Mouse (Mus musculus) G1E (cell line): ENCODE measurements around the gene Disp3. TPM values are rescaled to one million over a fixed set of nuclear protein-coding genes. Genes with fewer than 3 reads are reported as not detected.

Source experiments
- ATAC-seq: 2 replicates; pipeline ENCODE4 v1.8.0; 2016; ENCODE audit warnings: mild to moderate bottlenecking; ENCODE audit not compliant: insufficient number of reproducible peaks, poor library complexity, low FRiP score, severe bottlenecking; ENCODE audit errors: extremely low read depth
- DNase-seq: peaks from one replicate; pipeline ENCODE4 v3.0.0; 2012; ENCODE audit warnings: low spot score
- H3K27me3 ChIP-seq: 2 replicates; pipeline ENCODE4 v1.6.1; 2012; ENCODE audit warnings: mild to moderate bottlenecking, low read length, inconsistent platforms; ENCODE audit not compliant: insufficient read depth
- H3K36me3 ChIP-seq: replicated peaks from 2 replicates; pipeline ENCODE3; 2012; ENCODE audit warnings: mild to moderate bottlenecking, inconsistent platforms
- H3K4me1 ChIP-seq: 2 replicates; pipeline ENCODE4 v1.6.1; 2012; ENCODE audit warnings: low read depth, low read length, inconsistent platforms, mixed read lengths; ENCODE audit not compliant: insufficient read depth
- H3K4me3 ChIP-seq: 2 replicates; pipeline ENCODE4 v1.5.1; 2012; ENCODE audit warnings: low read depth, mild to moderate bottlenecking, inconsistent platforms, low read length, moderate library complexity, mixed read lengths
- H3K9me3 ChIP-seq: replicated peaks from 2 replicates; pipeline ENCODE4 v1.6.1; 2012; ENCODE audit warnings: inconsistent platforms
- CTCF ChIP-seq: IDR thresholded peaks from 2 replicates; pipeline ENCODE4 v1.5.1; 2012; ENCODE audit warnings: low read depth, low read length, inconsistent platforms, mixed read lengths
- GATA1 ChIP-seq: IDR thresholded peaks from 2 replicates; pipeline ENCODE4 v1.6.1; 2012; ENCODE audit warnings: borderline replicate concordance, low read length, inconsistent platforms, mixed read lengths
- GATA2 ChIP-seq: IDR thresholded peaks from 2 replicates; pipeline ENCODE4 v1.6.1; 2012; ENCODE audit warnings: low read depth, low read length, inconsistent platforms, borderline replicate concordance
- POLR2AphosphoS5 ChIP-seq: IDR thresholded peaks from 2 replicates; pipeline ENCODE4 v1.6.1; 2012; ENCODE audit warnings: low read depth, low read length, inconsistent platforms; ENCODE audit not compliant: insufficient replicate concordance
- TAL1 ChIP-seq: conservative IDR thresholded peaks from 2 replicates; pipeline ENCODE4 v1.6.1; 2012; ENCODE audit warnings: low read depth, low read length, inconsistent platforms, mixed read lengths
- polyA plus RNA-seq: library from polyadenylated mRNA; stranded (reverse); fragments of >175 nt; gene quantifications from 2 replicates; pipeline ENCODE4 v1.2.3, GENCODE M21; 2012
- total RNA-seq, 2 experiments: library from RNA; stranded (forward) in 1 of 2; stranded (reverse) in 1 of 2; fragments of 200-1000 nt in 1 of 2; fragments of >200 nt in 1 of 2; fragmentation: Nextera tagmentation in 1 of 2; gene quantifications; 2 replicates each; pipeline ENCODE4 v1.2.3; 2014 to 2017

Disp3 gene
- total and polyA plus RNA-seq, 3 experiments = 0.01 TPM; not detected in 2

DNA sequence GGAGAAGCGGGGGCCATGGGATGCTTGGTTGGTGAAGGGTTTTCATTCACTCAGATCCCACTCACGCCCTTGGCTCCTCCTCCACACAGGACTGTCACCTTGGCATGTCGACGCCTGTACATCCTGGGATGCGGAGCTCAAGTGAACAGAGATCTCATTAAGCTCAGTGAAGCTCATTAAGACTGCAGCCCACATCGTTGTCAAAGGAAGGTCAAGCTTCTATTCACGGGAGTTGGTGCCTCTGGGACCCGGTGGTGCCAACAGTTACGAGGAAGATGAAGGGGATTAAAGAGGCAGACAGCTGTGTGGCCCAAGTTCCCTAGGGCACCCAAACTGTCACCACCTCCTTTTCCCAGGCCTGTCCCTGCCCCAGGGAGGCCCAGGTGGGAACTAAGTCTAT lies 49.5 kb downstream of the Disp3 start:
- H3K27me3 ChIP-seq = peaks cover 2% of the 10 kb centered on the region; the same call in 1 of the 2 replicates
- H3K4me1 ChIP-seq = no peaks in the 10 kb centered on the region
- no peak overlapping the region for H3K4me3 ChIP-seq
- no peaks in the 10 kb centered on the region for H3K36me3 ChIP-seq
- H3K9me3 ChIP-seq = no peaks in the 10 kb centered on the region
- ATAC-seq = no peak
- no peak for TF ChIP-seq POLR2AphosphoS5
- no peak for TF ChIP-seq GATA2
- no peak for TF ChIP-seq CTCF
- no peak for TF ChIP-seq GATA1
- no peak for TF ChIP-seq TAL1
- no peak for DNase-seq

DNA sequence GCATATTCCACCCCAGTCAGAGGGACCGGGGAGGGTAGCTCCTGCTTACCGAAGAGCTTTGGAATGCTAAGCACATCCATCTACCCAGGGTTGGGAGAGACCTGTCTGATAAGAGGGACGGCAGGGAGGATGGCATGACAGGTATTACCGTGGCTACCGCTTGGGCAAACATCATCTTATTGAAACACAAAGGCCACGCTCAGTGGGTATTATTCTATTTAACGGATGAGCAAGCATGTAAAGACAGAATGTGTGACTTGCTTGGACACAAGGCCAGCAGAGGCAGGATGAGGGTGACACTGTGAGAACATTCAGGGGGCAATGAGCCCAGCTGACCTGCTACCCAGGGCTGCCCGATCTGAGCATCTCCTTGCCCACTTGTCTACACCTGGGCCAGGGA lies 51.1 kb downstream of the Disp3 start:
- Histone ChIP-seq H3K4me1 (no peaks in the 10 kb centered on the region), H3K4me3 (no peak overlapping the region), H3K36me3 (no peaks in the 10 kb centered on the region), H3K9me3 (no peaks in the 10 kb centered on the region), H3K27me3 (peaks cover 2% of the 10 kb centered on the region; the same call in 1 of the 2 replicates)
- DNase-seq = no peak
- no peak for ATAC-seq
- TF ChIP-seq GATA2 (no peak), TAL1 (no peak), CTCF (no peak), GATA1 (no peak), POLR2AphosphoS5 (no peak)

DNA sequence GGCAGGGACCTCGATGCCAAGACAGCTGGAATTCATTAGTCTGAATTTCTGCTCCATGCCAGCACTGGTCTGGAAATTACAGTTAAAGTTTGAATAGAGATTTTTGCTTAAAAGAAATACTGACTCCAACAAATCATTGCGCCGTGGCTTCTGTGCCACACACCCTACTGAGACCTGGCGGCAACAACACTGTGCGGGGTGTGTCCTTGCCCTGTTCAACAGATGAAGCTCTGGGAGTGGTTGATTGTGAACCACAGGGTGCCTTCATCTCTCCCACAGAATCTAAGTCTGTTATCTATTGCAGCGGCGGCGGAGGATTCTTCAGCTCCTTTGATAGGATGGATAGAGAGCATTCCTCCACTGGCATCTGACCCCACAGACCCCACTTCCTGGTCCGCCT lies 54.7 kb downstream of the Disp3 start:
- Histone ChIP-seq H3K27me3 (peaks cover 2% of the 10 kb centered on the region; the same call in 1 of the 2 replicates), H3K4me1 (no peaks in the 10 kb centered on the region), H3K36me3 (no peaks in the 10 kb centered on the region), H3K9me3 (no peaks in the 10 kb centered on the region), H3K4me3 (no peak overlapping the region)
- no peak for TF ChIP-seq GATA2
- TF ChIP-seq TAL1 = no peak
- no peak for TF ChIP-seq CTCF
- TF ChIP-seq GATA1 = no peak
- TF ChIP-seq POLR2AphosphoS5 = no peak
- ATAC-seq (no peak), DNase-seq (no peak)

DNA sequence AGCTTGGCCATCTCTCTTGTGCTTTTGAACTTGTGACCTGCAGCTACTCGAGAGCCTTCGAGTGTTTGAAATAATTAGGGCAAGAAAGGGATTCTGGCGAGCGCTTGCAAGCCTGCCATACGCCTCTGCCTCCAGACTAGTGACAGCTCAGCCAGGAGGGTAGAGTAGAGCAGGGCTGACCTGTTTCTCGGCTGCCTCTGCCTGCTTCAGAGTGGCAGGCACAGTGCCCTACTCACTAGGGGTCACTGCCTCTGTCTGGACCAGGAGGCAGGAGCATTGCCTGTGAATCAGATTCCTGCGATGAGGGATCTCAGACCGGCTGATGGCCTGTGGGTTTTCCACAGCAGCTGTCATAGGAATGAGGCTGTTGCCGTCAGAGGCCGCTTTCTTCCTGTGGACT lies 55.1 kb downstream of the Disp3 start:
- no peaks in the 10 kb centered on the region for H3K36me3 ChIP-seq
- H3K4me1 ChIP-seq = no peaks in the 10 kb centered on the region
- DNase-seq = no peak
- H3K4me3 ChIP-seq = no peak overlapping the region
- H3K27me3 ChIP-seq = peaks cover 2% of the 10 kb centered on the region; the same call in 1 of the 2 replicates
- no peaks in the 10 kb centered on the region for H3K9me3 ChIP-seq
- no peak for ATAC-seq
- TF ChIP-seq POLR2AphosphoS5 (no peak), CTCF (no peak), GATA1 (no peak), GATA2 (no peak), TAL1 (no peak)

DNA sequence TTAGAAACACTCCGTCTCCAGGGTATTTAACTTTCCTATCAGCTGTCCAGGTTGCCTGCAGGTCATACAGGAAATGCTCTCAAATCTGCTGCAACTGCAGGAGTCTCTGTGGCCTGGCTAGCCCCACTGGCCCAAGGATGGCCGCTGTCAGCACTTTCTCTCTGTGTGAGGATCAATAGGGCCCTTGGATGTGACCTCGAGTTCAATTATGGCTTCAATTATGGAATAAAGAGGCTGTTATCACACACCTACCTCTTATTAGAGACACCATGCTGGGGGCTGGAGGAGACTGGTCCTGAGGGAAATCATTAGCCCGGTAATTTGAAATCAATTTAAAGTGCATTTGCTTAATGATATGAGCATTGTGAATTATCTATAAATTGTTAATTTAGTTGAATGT lies 55.6 kb downstream of the Disp3 start:
- Histone ChIP-seq H3K4me3 (no peak overlapping the region), H3K9me3 (no peaks in the 10 kb centered on the region), H3K4me1 (no peaks in the 10 kb centered on the region), H3K27me3 (peaks cover 2% of the 10 kb centered on the region; the same call in 1 of the 2 replicates), H3K36me3 (no peaks in the 10 kb centered on the region)
- ATAC-seq (no peak), DNase-seq (no peak)
- TF ChIP-seq TAL1 = no peak
- TF ChIP-seq GATA1 = no peak
- no peak for TF ChIP-seq GATA2
- no peak for TF ChIP-seq POLR2AphosphoS5
- TF ChIP-seq CTCF = no peak

DNA sequence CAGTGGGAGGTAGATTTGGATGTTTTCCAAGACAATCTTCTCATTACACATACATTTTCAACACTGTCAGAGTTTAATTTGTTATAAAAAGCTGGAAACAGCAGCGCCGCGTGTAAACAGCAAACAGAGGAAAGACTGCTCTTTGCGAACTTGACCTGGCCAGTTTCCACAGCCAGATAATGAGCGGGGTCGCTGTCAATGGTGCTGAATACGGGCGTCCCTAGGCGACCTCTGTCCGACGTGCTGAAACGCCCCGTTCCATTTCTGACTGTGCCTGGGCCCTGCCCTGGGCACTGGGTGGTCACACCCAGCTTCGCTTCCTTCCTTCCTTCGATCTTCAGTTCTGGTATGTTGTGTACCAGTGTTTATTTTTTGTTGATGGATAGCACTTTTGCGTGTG lies 58.1 kb downstream of the Disp3 start:
- Histone ChIP-seq H3K4me3 (no peak overlapping the region), H3K9me3 (no peaks in the 10 kb centered on the region), H3K4me1 (no peaks in the 10 kb centered on the region), H3K27me3 (no peaks in the 10 kb centered on the region), H3K36me3 (no peaks in the 10 kb centered on the region)
- DNase-seq (peak; percentile 19), ATAC-seq (no peak)
- no peak for TF ChIP-seq GATA2
- TF ChIP-seq POLR2AphosphoS5 = no peak
- no peak for TF ChIP-seq GATA1
- TF ChIP-seq CTCF = no peak
- TF ChIP-seq TAL1 = no peak

DNA sequence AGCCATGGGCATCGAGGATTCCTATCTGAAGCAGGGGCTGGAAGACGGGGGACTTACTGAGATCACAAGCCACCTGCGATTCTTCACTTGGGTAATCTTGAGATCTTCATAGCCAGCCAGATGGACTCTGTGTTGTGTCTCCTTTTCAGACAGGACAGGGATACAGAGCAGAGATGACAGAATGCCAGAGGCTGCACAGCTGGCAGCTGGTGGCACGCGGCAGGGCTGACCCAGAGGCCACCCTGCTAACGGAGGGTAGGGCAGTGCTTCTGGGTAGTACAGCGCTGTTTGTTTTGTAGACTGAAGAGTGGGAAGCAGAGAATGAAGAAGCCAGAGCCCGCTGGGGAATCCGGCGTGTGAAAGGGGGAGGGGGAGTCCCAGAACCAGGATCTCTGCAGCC lies 64.8 kb downstream of the Disp3 start:
- TF ChIP-seq GATA1 (no peak), CTCF (no peak), TAL1 (no peak), POLR2AphosphoS5 (no peak), GATA2 (no peak)
- no peaks in the 10 kb centered on the region; the same call in 1 of the 2 replicates for H3K27me3 ChIP-seq
- no peaks in the 10 kb centered on the region for H3K9me3 ChIP-seq
- H3K36me3 ChIP-seq = no peaks in the 10 kb centered on the region
- H3K4me1 ChIP-seq = no peaks in the 10 kb centered on the region
- DNase-seq (no peak), ATAC-seq (no peak)
- no peak overlapping the region for H3K4me3 ChIP-seq
